Mouse (Mus musculus): Measurements from ENCODE around the gene Cav1.

Gene Cav1

DNA sequence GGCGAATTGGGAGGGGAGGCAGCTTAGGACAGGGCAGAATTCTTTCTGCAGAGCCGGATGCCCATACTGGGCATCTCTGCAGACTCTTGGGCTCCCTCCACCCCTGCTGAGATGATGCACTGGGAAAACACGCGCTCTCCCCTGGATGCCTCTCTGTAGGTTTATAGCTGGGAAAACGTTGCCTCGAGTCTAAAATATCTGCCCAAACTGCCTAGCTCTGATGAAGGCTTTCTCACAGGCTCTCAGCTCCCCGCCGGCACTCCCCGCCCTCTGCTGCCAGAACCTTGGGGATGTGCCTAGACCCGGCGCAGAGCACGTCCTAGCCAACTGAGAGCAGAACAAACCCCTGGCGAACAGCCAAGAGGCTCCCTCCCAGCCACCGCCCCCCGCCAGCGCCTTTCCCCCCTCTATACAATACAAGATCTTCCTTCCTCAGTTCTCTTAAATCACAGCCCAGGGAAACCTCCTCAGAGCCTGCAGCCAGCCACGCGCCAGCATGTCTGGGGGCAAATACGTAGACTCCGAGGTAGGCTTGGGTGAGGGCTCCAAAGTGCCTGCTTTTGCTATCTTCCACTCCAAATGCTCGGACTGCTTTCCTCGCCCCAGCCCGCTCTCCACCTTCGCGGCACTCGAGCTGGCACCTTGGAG is at the start of gene Cav1:
Gene Cav1, plus strand, starts transcription at position 382 of the 648 bp plus-strand sequence.
- peak in 1 of 2 experiments; percentile 31 for DNase-seq (ENCODE audit: low spot score in 2 of 2)

- no peak for DNase-seq (ENCODE audit: low spot score in 2 of 2)
Measured at GRCm38 (mm10) chr6:17258142-17258541, 48.0 kb upstream of the Cav1 start.

GRCm38 (mm10) chr6:17258911-17259310 is 47.2 kb upstream of the Cav1 start:
- DNase-seq (ENCODE audit: low spot score in 2 of 2): no peak

DNA sequence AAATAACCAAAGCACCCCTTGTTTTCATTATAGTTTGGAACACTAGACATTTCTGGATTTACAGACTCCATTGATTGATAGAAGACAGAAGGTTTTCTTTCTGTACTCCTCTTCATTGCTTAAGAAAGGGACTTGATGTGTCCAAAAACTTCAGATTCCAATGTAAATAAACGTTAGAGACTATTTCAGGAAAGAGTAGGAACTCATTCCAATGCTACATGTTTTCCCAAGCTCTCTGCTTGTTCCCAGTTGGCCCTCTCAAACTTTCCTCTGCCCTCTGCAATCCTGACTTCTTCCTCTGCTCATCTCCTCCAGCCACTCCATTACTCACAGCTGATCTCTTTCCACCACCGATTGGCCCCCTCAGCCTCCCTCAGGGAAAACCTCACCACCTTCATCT is 43.3 kb upstream of the Cav1 start:
- no peak for DNase-seq (ENCODE audit: low spot score in 2 of 2)

- DNase-seq (ENCODE audit: low spot score in 2 of 2): no peak
Measured at GRCm38 (mm10) chr6:17265043-17265442, 41.1 kb upstream of the Cav1 start.

DNA sequence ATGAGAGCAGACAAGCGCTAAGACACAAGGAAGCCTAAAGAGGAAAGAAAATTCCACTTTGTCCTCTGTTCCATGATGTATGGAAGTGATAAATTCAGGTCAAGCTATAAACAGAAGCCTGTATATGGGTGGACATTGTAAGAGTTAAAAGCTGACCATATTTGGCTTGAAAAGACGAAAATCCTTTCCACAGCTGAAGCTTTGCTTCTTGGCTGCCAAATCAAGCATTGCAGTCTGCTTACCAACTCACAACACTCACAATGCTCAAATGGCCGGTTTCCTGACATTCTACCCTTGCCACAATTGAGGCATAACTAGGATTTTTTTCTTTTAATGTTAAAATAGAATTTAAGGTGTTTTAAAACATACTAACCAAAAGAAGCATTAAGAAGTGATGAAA is 39.7 kb upstream of the Cav1 start:
- no peak for DNase-seq (ENCODE audit: low spot score in 2 of 2)

DNA sequence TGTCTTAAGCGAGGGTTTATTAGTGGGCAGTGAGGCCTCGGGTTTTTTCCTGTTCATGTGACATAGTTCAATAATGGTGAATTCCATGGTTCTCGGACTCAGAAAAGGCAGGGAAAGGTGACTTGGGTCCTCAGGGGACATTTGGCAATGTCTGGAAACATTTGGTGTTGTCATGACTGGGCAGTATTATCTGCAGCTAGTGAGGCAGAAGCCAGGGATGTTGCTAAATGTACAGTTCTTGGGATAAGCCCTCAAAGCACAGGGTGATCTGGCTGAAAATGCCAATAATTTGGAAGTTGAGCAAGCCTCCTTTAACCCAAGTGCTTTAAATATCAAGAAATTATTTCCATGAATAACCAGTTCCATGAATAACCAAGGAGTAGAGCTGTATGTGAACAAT is 27.8 kb upstream of the Cav1 start:
- no peak for DNase-seq (ENCODE audit: low spot score in 2 of 2)

DNA sequence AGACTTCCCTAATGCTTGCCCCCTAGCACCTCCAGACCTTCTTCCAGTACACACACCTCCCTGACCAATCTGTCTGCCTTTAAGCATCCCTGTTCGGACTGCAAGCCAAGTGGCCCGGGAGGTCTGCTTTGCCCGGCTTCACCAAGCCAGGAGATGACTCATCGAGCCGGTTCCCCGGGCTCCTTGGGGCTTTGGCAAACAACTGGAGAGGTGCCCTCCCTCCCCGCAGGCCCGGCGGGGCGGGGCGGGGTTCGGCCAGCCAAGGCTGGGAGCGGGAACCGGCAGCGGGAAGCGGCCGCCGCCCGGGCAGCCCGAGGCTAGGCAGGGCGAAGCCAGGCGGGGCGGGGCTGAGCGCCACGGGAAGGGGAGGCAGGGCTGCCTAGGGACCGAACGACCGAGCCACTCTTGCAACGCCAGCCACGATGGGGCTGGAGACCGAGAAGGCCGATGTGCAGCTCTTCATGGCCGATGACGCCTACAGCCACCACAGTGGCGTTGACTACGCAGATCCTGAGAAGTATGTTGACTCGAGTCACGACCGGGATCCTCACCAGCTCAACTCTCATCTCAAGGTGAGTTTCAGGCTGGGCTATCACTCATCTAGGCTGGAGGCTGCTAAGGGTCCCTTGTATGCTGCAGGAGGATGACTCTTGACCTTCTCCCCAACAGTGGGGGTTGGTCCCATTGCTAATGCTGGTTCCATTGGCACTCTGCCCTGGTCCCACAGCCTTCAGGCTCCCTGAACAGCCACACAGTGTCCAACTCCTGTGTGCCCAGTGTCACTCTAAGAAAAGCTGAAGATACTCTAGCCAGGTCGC is 25.0 kb upstream of the Cav1 start, which contains the start of gene Cav2:
Gene Cav2, plus strand, starts transcription at position 247 of the 818 bp plus-strand sequence.
- peak; percentile 18 to 43 for DNase-seq (ENCODE audit: low spot score in 2 of 2)

DNA sequence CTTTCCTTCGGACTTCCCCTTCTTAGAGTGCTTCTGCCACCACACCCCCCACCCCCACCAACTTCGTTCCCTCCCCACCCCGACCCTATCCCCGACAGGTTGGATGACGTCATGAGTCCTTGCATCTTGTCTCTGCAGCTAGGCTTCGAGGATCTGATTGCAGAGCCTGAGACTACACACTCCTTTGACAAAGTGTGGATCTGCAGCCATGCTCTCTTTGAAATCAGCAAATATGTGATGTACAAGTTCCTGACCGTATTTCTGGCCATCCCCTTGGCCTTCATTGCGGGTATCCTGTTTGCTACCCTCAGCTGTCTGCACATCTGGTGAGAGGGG is 24.4 kb upstream of the Cav1 start:
- no peak for DNase-seq (ENCODE audit: low spot score in 2 of 2)

DNA sequence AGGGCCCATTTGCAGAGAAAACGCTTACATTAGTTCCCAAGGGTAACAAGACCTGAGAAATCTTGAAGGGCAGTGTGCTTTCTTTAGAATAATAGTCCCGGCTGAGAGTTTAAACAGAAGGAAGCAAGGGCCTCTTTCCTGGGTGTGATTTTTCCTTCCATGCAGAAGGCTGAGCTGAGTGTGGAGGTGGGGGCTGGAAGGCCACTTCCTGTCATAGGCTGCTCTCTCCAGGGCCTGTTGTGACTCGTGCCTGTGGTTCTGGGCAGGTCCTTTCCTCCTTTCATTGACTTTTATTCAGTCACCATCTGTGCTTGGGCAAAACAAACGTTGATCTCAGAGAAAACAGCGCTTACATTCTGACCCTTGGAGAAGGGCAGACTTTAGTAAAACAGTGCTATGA is 24.0 kb upstream of the Cav1 start:
- DNase-seq (ENCODE audit: low spot score in 2 of 2): no peak

- DNase-seq (ENCODE audit: low spot score in 2 of 2): no peak
Measured at GRCm38 (mm10) chr6:17283834-17284233, 22.3 kb upstream of the Cav1 start.

DNA sequence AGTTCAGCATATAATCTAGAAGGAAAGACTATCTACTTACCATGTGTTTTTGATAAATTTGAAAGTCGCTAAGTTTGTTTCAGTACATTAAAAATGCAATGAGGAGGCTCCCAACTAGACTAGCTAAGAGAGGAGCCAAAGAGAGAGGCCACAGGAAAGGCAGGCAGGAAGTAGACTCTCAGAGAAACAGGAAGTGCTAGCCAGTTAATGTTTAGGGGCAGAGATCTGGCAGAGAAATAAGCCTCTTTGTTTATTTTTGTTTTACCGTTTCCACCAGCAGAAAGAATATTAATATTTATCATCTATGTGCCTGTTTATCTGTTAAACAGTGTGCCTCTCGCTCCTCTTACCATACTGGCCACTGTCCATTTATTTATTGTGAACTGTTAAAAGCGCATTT is 19.8 kb upstream of the Cav1 start:
- DNase-seq (ENCODE audit: low spot score in 2 of 2): no peak

- no peak for DNase-seq (ENCODE audit: low spot score in 2 of 2)
Measured at GRCm38 (mm10) chr6:17295116-17295515, 11.0 kb upstream of the Cav1 start.

- DNase-seq (ENCODE audit: low spot score in 2 of 2): peak in 1 of 2 experiments; percentile 21
Measured at GRCm38 (mm10) chr6:17306602-17307325, 629 bp downstream of the Cav1 start.

GRCm38 (mm10) chr6:17307461-17308115 is 1.5 kb downstream of the Cav1 start:
- peak; percentile 17 to 70 for DNase-seq (ENCODE audit: low spot score in 2 of 2)

- no peak for DNase-seq (ENCODE audit: low spot score in 2 of 2)
Measured at GRCm38 (mm10) chr6:17308661-17309060, 2.5 kb downstream of the Cav1 start.

DNA sequence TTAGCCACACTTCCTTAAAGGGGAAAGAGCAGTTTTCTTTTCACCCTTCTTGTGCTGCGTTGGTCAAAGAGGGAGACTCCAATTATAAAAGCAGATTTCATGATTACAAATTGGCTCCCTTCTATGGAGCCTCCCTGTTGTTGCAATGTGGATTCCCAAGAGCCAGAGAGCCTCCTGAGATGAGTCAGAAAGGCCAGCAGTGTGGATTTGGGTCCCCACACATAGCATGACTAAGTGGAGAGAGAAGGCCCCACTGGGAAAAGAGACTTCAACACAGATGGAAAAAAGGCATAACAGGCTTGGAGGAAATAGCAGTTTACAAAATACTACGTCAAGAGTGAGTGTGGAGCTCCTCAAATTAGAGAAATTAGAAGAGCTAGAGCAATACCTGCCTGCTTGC is 3.1 kb downstream of the Cav1 start:
- no peak for DNase-seq (ENCODE audit: low spot score in 2 of 2)

DNA sequence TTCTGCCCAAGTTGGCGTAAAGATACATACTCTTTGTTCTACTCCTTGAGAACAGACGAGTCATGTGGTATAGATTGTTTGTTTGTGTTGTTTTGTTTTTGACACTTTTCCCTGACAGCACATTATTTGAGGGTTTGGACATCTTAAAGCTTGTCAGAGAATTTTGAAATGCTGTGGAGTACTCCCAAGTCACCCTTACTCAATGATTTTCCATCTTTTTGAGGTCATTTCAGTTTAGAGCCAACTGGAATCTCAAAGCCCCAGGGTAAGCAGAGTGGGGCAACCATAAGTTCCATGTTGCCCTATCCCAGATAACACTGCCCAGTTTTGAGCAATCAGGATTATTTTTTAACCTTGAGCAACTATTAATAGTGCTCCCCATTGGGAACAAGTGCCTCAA is 8.1 kb downstream of the Cav1 start:
- no peak for DNase-seq (ENCODE audit: low spot score in 2 of 2)

GRCm38 (mm10) chr6:17314659-17315616 is 8.8 kb downstream of the Cav1 start:
- no peak for DNase-seq (ENCODE audit: low spot score in 2 of 2)

GRCm38 (mm10) chr6:17316294-17317166 is 10.4 kb downstream of the Cav1 start:
- no peak for DNase-seq (ENCODE audit: low spot score in 2 of 2)
